9 mouse cellular contexts compared by ENCODE assay signal in genomic region chr10:60349056-60349455, GRCm38 (mm10). TPM values are rescaled to one million over a fixed set of nuclear protein-coding genes. Genes with fewer than 3 reads are reported as not detected.
DNase-seq lines count a peak whose midpoint lies in the region; ATAC-seq lines count a peak whose summit lies in the region.
"Had no signal": no experiment of that assay in that cellular context is flagged by ENCODE, and none has a peak within 500 bp of the region (broad histone marks: within the 10 kb centered on the region; RNA-seq: fewer than 3 reads in every experiment).

No protein-coding gene starts in this region.

- no peak for ATAC-seq in hindbrain, embryonic 13.5 days (ENCODE audit: low FRiP score)
- no peak for ATAC-seq in hindbrain, embryonic 12.5 days (ENCODE audit: low FRiP score)
- peak; percentile 27 for ATAC-seq in common myeloid progenitor, adult 5-6 weeks (replicated peaks; ENCODE audit: low read depth, poor library complexity, severe bottlenecking)
- peak; percentile 15 to 19; a peak in 2 of 4 replicates for ATAC-seq in hematopoietic stem cell, adult 5-6 weeks (replicated peaks in 1 of 2; ENCODE audit: insufficient read depth in 1 of 2, low FRiP score in 2 of 2, low TSS enrichment in 1 of 2, low read depth in 1 of 2, poor library complexity in 2 of 2, severe bottlenecking in 2 of 2)
- no peak for ATAC-seq in lung, embryonic 16.5 days (ENCODE audit: low read depth)
- no peak for ATAC-seq in megakaryocyte-erythroid progenitor cell, adult 5-6 weeks (replicated peaks; ENCODE audit: low FRiP score, low TSS enrichment, poor library complexity, severe bottlenecking)

- H3K4me1 ChIP-seq in hindbrain, embryonic 13.5 days (replicated peaks), result peaks cover 57% of the 10 kb centered on the region
- peaks cover 46% of the 10 kb centered on the region for H3K4me1 ChIP-seq in hindbrain, embryonic 12.5 days
- H3K4me1 ChIP-seq in lung, embryonic 16.5 days (replicated peaks; ENCODE audit: control insufficient read depth, insufficient read depth, low read length), result peaks cover 53% of the 10 kb centered on the region

- no peaks in the 10 kb centered on the region for H3K36me3 ChIP-seq in hindbrain, embryonic 13.5 days
- H3K36me3 ChIP-seq in hindbrain, embryonic 12.5 days, result no peaks in the 10 kb centered on the region
- no peaks in the 10 kb centered on the region for H3K36me3 ChIP-seq in lung, embryonic 16.5 days (ENCODE audit: control insufficient read depth, insufficient read depth, low read length)
- H3K36me3 ChIP-seq: G1E had no signal

- intact Hi-C loops in left cerebral cortex, postnatal 36 days (cut with DNase I), result loop anchor here (5.0 kb wide), 1 partner anchor 58 kb away; no protein-coding TSS in a partner anchor

- peaks cover 24% of the 10 kb centered on the region for H3K27me3 ChIP-seq in hindbrain, embryonic 13.5 days
- peaks cover 32% of the 10 kb centered on the region for H3K27me3 ChIP-seq in hindbrain, embryonic 12.5 days
- no peaks in the 10 kb centered on the region for H3K27me3 ChIP-seq in lung, embryonic 16.5 days (ENCODE audit: control insufficient read depth, insufficient read depth, low read depth, low read length)

- 38% methylated on average over 6 of the region's 6 CpGs for WGBS in hindbrain, embryonic 13.5 days
- 38% methylated on average over 6 of the region's 6 CpGs for WGBS in hindbrain, embryonic 12.5 days
- 33% methylated on average over 6 of the region's 6 CpGs for WGBS in lung, embryonic 16.5 days

- H3K4me2 ChIP-seq in hindbrain, embryonic 13.5 days, result no peak overlapping the region
- H3K4me2 ChIP-seq in hindbrain, embryonic 12.5 days (replicated peaks), result no peak overlapping the region
- H3K4me2 ChIP-seq in lung, embryonic 16.5 days (ENCODE audit: low read depth, low read length), result peak overlapping the region; percentile 56

- no peaks in the 10 kb centered on the region for H3K9me3 ChIP-seq in hindbrain, embryonic 13.5 days
- H3K9me3 ChIP-seq in hindbrain, embryonic 12.5 days (replicated peaks), result no peaks in the 10 kb centered on the region
- no peaks in the 10 kb centered on the region for H3K9me3 ChIP-seq in lung, embryonic 16.5 days (ENCODE audit: control insufficient read depth, low read length)
- H3K9me3 ChIP-seq: G1E had no signal

- DNase-seq in left cerebral cortex, postnatal 36 days (ENCODE audit: low spot score in 2 of 2), result no peak
- no peak for DNase-seq in left cerebral cortex, adult 11 months (ENCODE audit: low spot score)

- no peak overlapping the region for H3K9ac ChIP-seq in hindbrain, embryonic 13.5 days
- no peak overlapping the region for H3K9ac ChIP-seq in hindbrain, embryonic 12.5 days
- H3K9ac ChIP-seq in lung, embryonic 16.5 days (ENCODE audit: low read length), result peak overlapping the region; percentile 36

- H3K4me3 ChIP-seq in hindbrain, embryonic 13.5 days, result no peak overlapping the region
- H3K4me3 ChIP-seq in hindbrain, embryonic 12.5 days, result no peak overlapping the region
- H3K4me3 ChIP-seq in lung, embryonic 16.5 days (ENCODE audit: low read length), result no peak overlapping the region

- H3K27ac ChIP-seq in hindbrain, embryonic 13.5 days, result 0 out of 2 replicates have a peak overlapping the region, but pooled peaks have one; percentile 5
- no peak overlapping the region for H3K27ac ChIP-seq in hindbrain, embryonic 12.5 days
- H3K27ac ChIP-seq in lung, embryonic 16.5 days (ENCODE audit: low read length), result peak overlapping the region; percentile 96

RNA-seq across cellular contexts. Expression of gene Vsir, which starts 2.4 kb away (rescaled TPM):
- 2.2 and 2.3 TPM in 2 replicates for polyA plus RNA-seq in hindbrain, embryonic 13.5 days (2015; fragmentation: Nextera tagmentation; extraction: Ambion mirVana)
- polyA plus RNA-seq in hindbrain, embryonic 12.5 days (2016; fragmentation: Nextera tagmentation; extraction: Ambion mirVana), result 1.9 and 2.9 TPM in 2 replicates
- total RNA-seq in common myeloid progenitor, adult 5-6 weeks (2017), result 15.4 and 18.5 TPM in 2 replicates
- total RNA-seq in hematopoietic stem cell, adult 5-6 weeks (2017), result 50.2 and 83.1 TPM in 2 replicates
- 5.8 and 8.9 TPM in 2 replicates for polyA plus RNA-seq in lung, embryonic 16.5 days (2015; fragmentation: Nextera tagmentation; extraction: Ambion mirVana)
- 10 to 100 TPM; 25.2 to 27.8 TPM for total RNA-seq in left cerebral cortex, postnatal 36 days (2021)
- 4.1 and 4.7 TPM in 2 replicates for total RNA-seq in megakaryocyte-erythroid progenitor cell, adult 5-6 weeks (2014; fragmentation: Nextera tagmentation)
- 3.3 and 4.7 TPM in 2 replicates for total RNA-seq in megakaryocyte-erythroid progenitor cell, adult 5-6 weeks (2017)

RNA-seq across cellular contexts. Expression of gene Gm17455, which starts 50.5 kb away (rescaled TPM):
- 9.3 and 13.2 TPM in 2 replicates for polyA plus RNA-seq in hindbrain, embryonic 13.5 days (2015; fragmentation: Nextera tagmentation; extraction: Ambion mirVana)
- polyA plus RNA-seq in hindbrain, embryonic 12.5 days (2016; fragmentation: Nextera tagmentation; extraction: Ambion mirVana), result 5.6 and 9.0 TPM in 2 replicates
- not detected in 2 replicates for total RNA-seq in common myeloid progenitor, adult 5-6 weeks (2017)
- total RNA-seq in hematopoietic stem cell, adult 5-6 weeks (2017), result not detected in 2 replicates
- polyA plus RNA-seq in lung, embryonic 16.5 days (2015; fragmentation: Nextera tagmentation; extraction: Ambion mirVana), result 2.5 and 3.1 TPM in 2 replicates
- total RNA-seq in left cerebral cortex, postnatal 36 days (2021), result not detected
- not detected in 2 replicates for total RNA-seq in megakaryocyte-erythroid progenitor cell, adult 5-6 weeks (2014; fragmentation: Nextera tagmentation)
- total RNA-seq in megakaryocyte-erythroid progenitor cell, adult 5-6 weeks (2017), result not detected in 2 replicates
- total RNA-seq: G1E had no signal
- polyA plus RNA-seq: G1E had no signal

Comparison
In these comparisons a context has a peak if more than half of its experiments do, and no peak if none do; other contexts are left out.
1. ATAC-seq: peak in common myeloid progenitor, adult 5-6 weeks (single experiment) and hematopoietic stem cell, adult 5-6 weeks (2 of 2); none in hindbrain, embryonic 13.5 days (single experiment), hindbrain, embryonic 12.5 days (single experiment), lung, embryonic 16.5 days (single experiment) and megakaryocyte-erythroid progenitor cell, adult 5-6 weeks (single experiment).